Mouse (Mus musculus): ENCODE measurements around the gene Cdc45. TPM values are rescaled to one million over a fixed set of nuclear protein-coding genes. Genes with fewer than 3 reads are reported as not detected.

Gene Cdc45
- total RNA-seq, 4 experiments from 2014 or later, result 1.4 to 3.1 (median 1.8) TPM

DNA sequence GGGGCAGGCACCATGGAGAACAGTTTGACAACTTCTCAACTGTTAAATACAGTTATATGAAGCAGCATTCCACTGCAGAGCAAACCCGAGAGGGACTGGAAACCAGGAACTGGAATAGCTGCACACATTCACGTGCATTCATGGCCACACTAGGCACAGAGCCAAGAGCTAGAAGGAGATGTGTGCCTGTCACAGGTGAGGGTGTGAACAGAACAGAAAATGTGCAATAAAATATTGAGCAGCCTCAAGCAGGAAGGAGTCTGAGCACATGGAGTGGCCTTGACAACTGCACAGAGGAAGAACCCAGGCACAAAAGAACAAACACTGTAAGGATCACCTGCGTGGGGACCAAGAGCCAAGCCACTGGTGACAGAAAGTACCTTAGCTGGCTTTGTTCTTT is 81.1 kb downstream of the Cdc45 start:
- DNase-seq (ENCODE audit: low spot score in 2 of 2), result no peak

Other genes starting within 250 kb of the Cdc45 start
- gene Tbx1, start 221.3 kb downstream of the Cdc45 start, total RNA-seq (2022), result 1 to 10 TPM; 3.0 to 5.8 (median 3.9) TPM
- gene Gp1bb, start 189.6 kb downstream of the Cdc45 start, total RNA-seq (2022), result not detected
- gene Gm49601, start 185.6 kb downstream of the Cdc45 start, total RNA-seq (2022), result under 1 TPM in 3 of 4 experiments, not detected in 1; 0.29 to 0.48 (median 0.47) TPM
- gene Sept5, start 182.0 kb downstream of the Cdc45 start, total RNA-seq (2022), result 1 to 10 TPM; 1.7 to 2.7 (median 2.3) TPM
- gene Cldn5, start 35.1 kb downstream of the Cdc45 start, total RNA-seq (2022), result 1 to 10 TPM; 4.7 to 6.7 (median 5.6) TPM
- gene Ufd1, start 208 bp downstream of the Cdc45 start, total RNA-seq (2022), result 10 to 100 TPM; 42.1 to 47.5 (median 45.9) TPM
- gene 2510002D24Rik, start 24.6 kb upstream of the Cdc45 start, total RNA-seq (2022), result 10 to 100 TPM; 15.7 to 19.6 (median 17.1) TPM
- 1 to 10 TPM in 1 of 4 experiments, under 1 TPM in 1, not detected in 2; 0.48 to 3.1 TPM for gene Gm28539, start 24.6 kb upstream of the Cdc45 start, total RNA-seq (2022)
- 10 to 100 TPM; 35.2 to 43.2 (median 39.6) TPM for gene Mrpl40, start 64.9 kb upstream of the Cdc45 start, total RNA-seq (2022)
- 10 to 100 TPM; 22.3 to 40.6 (median 27.0) TPM for gene Hira, start 65.0 kb upstream of the Cdc45 start, total RNA-seq (2022)

All from gastrocnemius, adult 8-10 months (tissue).